Mouse (Mus musculus): ENCODE data around the gene Ccdc169. TPM values are rescaled to one million over a fixed set of nuclear protein-coding genes. Genes with fewer than 3 reads are reported as not detected.

Gene Ccdc169
- polyA plus RNA-seq, 1 experiment from 2014 or later = 0.11 TPM

DNA sequence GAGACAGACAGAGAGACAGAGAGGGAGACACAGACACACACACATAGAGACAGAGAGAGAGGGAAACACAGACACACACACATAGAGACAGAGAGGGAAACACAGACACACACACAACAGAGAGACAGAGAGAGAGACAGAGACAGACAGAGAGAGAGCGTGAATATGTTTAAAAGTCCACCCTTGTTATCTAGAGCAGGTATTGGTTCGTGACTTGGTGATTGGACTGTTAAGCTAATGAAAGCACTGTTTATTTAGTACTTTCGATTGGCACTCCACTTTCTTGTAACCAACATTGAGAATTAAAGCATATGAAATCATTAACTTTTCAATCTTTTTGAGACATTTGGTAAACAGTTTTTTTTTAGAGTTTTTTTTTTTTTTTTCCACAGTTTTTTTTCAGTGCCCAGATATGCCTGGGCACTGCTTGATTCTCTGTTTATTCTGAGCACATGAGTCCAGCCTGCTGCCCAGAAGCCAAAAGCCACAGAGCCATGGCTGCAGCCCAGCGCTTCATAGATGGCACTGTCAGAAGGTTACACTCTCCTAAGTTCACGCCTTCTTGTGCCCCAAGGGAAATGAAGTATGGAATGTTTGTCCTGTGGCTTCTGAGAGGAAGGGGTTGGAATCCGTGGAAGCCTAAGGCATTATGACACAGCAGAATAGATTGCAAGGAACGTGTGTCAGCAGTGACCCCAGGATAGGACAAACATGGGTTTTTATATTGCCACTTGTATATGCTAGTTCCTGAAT is 22.6 kb upstream of the Ccdc169 start:
- H3K4me2 ChIP-seq (ENCODE audit: low read depth, low read length) = no peak overlapping the region
- no peak for ATAC-seq (ENCODE audit: low read depth)
- 74% methylated on average over 7 of the region's 7 CpGs for WGBS

DNA sequence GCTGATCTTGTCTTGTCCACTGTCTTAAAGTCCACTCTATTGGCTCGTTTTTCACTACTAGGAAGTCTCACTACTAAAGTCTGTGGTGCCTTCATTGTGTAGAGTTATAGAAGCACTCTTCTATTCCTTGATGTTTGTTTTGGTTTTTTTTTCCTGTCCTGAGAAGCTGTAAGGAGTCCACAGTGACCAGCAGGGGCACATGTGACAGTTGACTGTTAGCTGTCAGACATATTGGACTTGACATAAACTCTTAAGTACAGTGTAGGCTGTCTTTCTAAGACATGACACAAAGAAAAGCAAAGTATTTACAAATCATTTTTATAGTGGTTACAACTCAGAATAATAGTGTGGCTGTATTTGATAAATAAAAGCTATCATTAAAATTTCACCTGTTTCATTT is 22.1 kb upstream of the Ccdc169 start:
- Histone ChIP-seq H3K27ac (ENCODE audit: low read depth, low read length) (no peak overlapping the region), H3K4me1 (ENCODE audit: control insufficient read depth, insufficient read depth, low read length) (peaks cover 12% of the 10 kb centered on the region; the same call in 1 of the 2 replicates), H3K9ac (replicated peaks; ENCODE audit: low read depth, low read length) (no peak overlapping the region), H3K4me2 (ENCODE audit: low read depth, low read length) (no peak overlapping the region), H3K27me3 (ENCODE audit: control insufficient read depth, insufficient read depth, low read length) (no peaks in the 10 kb centered on the region), H3K9me3 (ENCODE audit: control insufficient read depth, low read length) (no peaks in the 10 kb centered on the region), H3K36me3 (ENCODE audit: control insufficient read depth, insufficient read depth, low read length) (peaks cover 13% of the 10 kb centered on the region; the same call in 1 of the 2 replicates), H3K4me3 (ENCODE audit: low read depth, low read length) (no peak overlapping the region)
- WGBS = 63% methylated on average over 1 of the region's 1 CpGs
- no peak for ATAC-seq (ENCODE audit: low read depth)

More for the DNA sequence above, 22.6 kb upstream of the Ccdc169 start:
- no peak overlapping the region for H3K9ac ChIP-seq (replicated peaks; ENCODE audit: low read depth, low read length)
- no peaks in the 10 kb centered on the region for H3K27me3 ChIP-seq (ENCODE audit: control insufficient read depth, insufficient read depth, low read length)
- no peak overlapping the region for H3K27ac ChIP-seq (ENCODE audit: low read depth, low read length)
- peaks cover 12% of the 10 kb centered on the region; the same call in 1 of the 2 replicates for H3K4me1 ChIP-seq (ENCODE audit: control insufficient read depth, insufficient read depth, low read length)
- H3K4me3 ChIP-seq (ENCODE audit: low read depth, low read length) = no peak overlapping the region
- H3K9me3 ChIP-seq (ENCODE audit: control insufficient read depth, low read length) = no peaks in the 10 kb centered on the region
- peaks cover 13% of the 10 kb centered on the region; the same call in 1 of the 2 replicates for H3K36me3 ChIP-seq (ENCODE audit: control insufficient read depth, insufficient read depth, low read length)

DNA sequence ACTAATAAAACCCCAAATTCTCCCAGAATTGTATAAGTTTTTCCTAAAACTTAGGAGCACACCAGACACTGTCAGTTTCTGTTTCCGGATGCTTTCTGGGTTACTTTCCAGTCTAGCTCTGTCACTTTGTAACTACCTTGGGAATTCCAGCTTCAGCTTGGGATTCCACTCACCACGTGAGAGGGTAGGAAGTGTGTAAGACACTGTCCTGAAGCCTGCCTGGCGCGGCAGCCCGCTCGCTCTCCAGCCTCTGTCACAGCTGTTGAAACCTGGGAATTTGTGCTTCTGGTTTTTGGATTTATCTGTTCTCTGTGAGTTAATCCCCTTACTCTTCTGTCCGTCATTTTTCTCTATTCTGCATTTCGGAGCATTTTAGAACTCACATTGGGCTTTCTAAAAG is 21.1 kb upstream of the Ccdc169 start:
- Histone ChIP-seq H3K4me3 (ENCODE audit: low read depth, low read length) (no peak overlapping the region), H3K9me3 (ENCODE audit: control insufficient read depth, low read length) (no peaks in the 10 kb centered on the region), H3K9ac (replicated peaks; ENCODE audit: low read depth, low read length) (no peak overlapping the region), H3K4me1 (ENCODE audit: control insufficient read depth, insufficient read depth, low read length) (peaks cover 12% of the 10 kb centered on the region; the same call in 1 of the 2 replicates), H3K27ac (ENCODE audit: low read depth, low read length) (no peak overlapping the region), H3K27me3 (ENCODE audit: control insufficient read depth, insufficient read depth, low read length) (no peaks in the 10 kb centered on the region), H3K36me3 (ENCODE audit: control insufficient read depth, insufficient read depth, low read length) (peaks cover 13% of the 10 kb centered on the region; the same call in 1 of the 2 replicates), H3K4me2 (ENCODE audit: low read depth, low read length) (no peak overlapping the region)
- WGBS = 92% methylated on average over 8 of the region's 8 CpGs
- no peak for ATAC-seq (ENCODE audit: low read depth)

DNA sequence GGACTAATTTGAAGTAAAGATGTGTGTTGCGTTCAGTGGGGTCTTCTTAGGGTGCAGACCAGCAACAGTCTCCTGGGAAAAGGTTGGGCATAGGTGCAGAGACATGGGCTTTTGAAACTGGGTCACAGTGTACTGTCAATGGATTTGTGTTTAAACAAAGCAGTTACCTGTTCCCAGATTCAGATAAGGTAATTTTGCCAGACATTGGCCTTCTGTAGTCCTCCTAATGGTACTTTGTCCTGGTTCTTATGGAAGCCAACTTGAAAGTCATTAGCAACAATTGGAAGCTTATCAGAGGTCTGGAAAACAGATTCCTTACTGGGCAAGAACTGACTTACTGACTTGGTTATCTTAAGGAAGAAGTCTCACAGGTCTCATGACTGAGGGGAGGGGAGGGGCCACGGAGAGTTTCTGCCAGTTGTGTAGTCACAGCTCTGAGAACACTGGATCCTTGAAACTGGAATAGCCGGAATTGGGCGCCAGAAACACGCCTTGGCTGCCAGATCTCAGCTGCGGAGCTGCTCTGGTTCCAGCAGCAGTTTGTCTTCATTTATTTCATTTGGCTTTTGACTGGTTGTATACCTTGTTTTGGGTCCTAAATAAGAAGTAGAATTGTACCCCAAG is 17.8 kb upstream of the Ccdc169 start:
- Histone ChIP-seq H3K4me3 (ENCODE audit: low read depth, low read length) (no peak overlapping the region), H3K9me3 (ENCODE audit: control insufficient read depth, low read length) (no peaks in the 10 kb centered on the region), H3K4me1 (ENCODE audit: control insufficient read depth, insufficient read depth, low read length) (0 out of 2 replicates have a peak, but pooled peaks cover 4% of the 10 kb centered on the region), H3K27me3 (ENCODE audit: control insufficient read depth, insufficient read depth, low read length) (no peaks in the 10 kb centered on the region), H3K36me3 (ENCODE audit: control insufficient read depth, insufficient read depth, low read length) (peaks cover 34% of the 10 kb centered on the region), H3K4me2 (ENCODE audit: low read depth, low read length) (no peak overlapping the region), H3K27ac (ENCODE audit: low read depth, low read length) (no peak overlapping the region), H3K9ac (replicated peaks; ENCODE audit: low read depth, low read length) (no peak overlapping the region)
- no peak for ATAC-seq (ENCODE audit: low read depth)
- 95% methylated on average over 6 of the region's 6 CpGs for WGBS

DNA sequence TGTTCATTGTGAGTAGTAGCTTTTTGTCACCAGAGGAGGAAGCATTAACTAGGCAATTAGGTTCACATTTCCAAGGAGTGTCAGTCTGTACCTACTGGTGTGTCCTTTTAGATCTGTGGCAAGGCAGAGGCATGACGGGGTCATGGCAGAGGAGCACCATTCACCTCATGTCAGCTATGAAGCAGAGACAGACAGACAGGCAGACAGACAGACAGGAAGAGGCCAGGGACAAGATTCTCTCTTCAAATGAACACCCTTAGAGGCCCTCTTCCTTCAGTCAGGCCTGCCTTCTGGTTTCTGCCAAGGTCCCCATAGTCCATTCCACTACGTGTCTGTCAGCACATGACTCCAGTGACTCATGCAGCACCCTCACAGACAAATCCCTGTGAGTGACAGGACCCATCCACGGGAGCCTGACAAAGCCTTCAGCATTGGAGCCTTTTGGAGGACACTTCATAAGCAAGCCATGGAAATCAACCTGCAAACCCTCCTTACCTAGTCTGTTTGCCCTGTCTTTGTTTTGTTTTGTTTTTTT is 14.7 kb upstream of the Ccdc169 start:
- no peak overlapping the region for H3K27ac ChIP-seq (ENCODE audit: low read depth, low read length)
- 89% methylated on average over 3 of the region's 3 CpGs for WGBS
- H3K4me1 ChIP-seq (ENCODE audit: control insufficient read depth, insufficient read depth, low read length) = no peaks in the 10 kb centered on the region
- H3K4me3 ChIP-seq (ENCODE audit: low read depth, low read length) = no peak overlapping the region
- H3K36me3 ChIP-seq (ENCODE audit: control insufficient read depth, insufficient read depth, low read length) = peaks cover 39% of the 10 kb centered on the region
- no peak overlapping the region for H3K9ac ChIP-seq (replicated peaks; ENCODE audit: low read depth, low read length)
- no peaks in the 10 kb centered on the region for H3K27me3 ChIP-seq (ENCODE audit: control insufficient read depth, insufficient read depth, low read length)
- H3K9me3 ChIP-seq (ENCODE audit: control insufficient read depth, low read length) = no peaks in the 10 kb centered on the region
- no peak overlapping the region for H3K4me2 ChIP-seq (ENCODE audit: low read depth, low read length)
- no peak for ATAC-seq (ENCODE audit: low read depth)

DNA sequence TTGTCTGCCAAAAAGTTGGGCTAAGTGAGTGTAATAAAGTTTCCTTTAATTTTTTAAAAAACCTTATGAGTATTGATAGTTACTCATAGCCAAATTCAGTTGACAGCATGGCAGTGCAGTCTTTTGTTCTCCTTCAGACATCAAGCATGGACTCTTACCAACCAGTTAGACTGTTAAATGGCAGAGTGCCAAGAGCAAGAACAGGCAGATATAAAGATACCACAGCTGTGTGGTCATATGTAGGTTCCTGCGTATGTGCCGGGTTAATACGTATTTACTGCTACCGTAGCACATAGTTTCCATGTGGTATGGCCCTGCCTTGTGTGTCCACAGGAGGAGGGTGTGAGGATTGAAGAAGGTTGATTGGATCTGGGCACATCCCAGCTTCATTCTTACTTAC is 14.1 kb upstream of the Ccdc169 start:
- Histone ChIP-seq H3K9me3 (ENCODE audit: control insufficient read depth, low read length) (no peaks in the 10 kb centered on the region), H3K4me3 (ENCODE audit: low read depth, low read length) (no peak overlapping the region), H3K4me2 (ENCODE audit: low read depth, low read length) (no peak overlapping the region), H3K27ac (ENCODE audit: low read depth, low read length) (no peak overlapping the region), H3K4me1 (ENCODE audit: control insufficient read depth, insufficient read depth, low read length) (no peaks in the 10 kb centered on the region), H3K36me3 (ENCODE audit: control insufficient read depth, insufficient read depth, low read length) (peaks cover 39% of the 10 kb centered on the region), H3K27me3 (ENCODE audit: control insufficient read depth, insufficient read depth, low read length) (no peaks in the 10 kb centered on the region), H3K9ac (replicated peaks; ENCODE audit: low read depth, low read length) (no peak overlapping the region)
- ATAC-seq (ENCODE audit: low read depth) = no peak
- WGBS = 92% methylated on average over 4 of the region's 4 CpGs

DNA sequence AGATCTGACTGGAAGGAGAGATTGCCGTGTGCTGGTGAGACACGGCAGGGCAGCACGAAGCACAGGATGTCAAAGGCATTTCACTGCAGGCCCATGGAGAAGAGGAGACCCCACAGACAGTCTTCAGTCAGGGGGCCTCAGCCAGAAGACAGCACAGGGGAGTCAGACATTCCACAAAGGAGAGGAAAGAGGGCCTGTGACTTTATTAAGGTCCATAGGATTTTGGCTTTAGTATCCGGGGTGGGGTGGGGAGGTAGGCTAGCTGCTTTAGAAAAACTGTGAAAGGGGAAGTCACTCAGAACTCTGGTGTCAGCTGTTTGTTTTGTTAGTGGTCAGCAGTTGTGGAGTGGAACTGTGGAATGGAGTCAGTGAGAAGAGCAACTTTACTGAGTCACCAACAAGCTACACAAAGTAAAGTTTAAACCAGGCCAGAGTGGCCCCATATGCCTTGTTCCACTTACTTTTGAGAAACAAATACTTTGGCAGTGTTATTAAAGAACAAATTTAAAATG is 7.9 kb upstream of the Ccdc169 start:
- Histone ChIP-seq H3K9ac (replicated peaks; ENCODE audit: low read depth, low read length) (no peak overlapping the region), H3K9me3 (ENCODE audit: control insufficient read depth, low read length) (no peaks in the 10 kb centered on the region), H3K36me3 (ENCODE audit: control insufficient read depth, insufficient read depth, low read length) (peaks cover 41% of the 10 kb centered on the region), H3K27ac (ENCODE audit: low read depth, low read length) (no peak overlapping the region), H3K4me3 (ENCODE audit: low read depth, low read length) (no peak overlapping the region), H3K27me3 (ENCODE audit: control insufficient read depth, insufficient read depth, low read length) (no peaks in the 10 kb centered on the region), H3K4me2 (ENCODE audit: low read depth, low read length) (no peak overlapping the region), H3K4me1 (ENCODE audit: control insufficient read depth, insufficient read depth, low read length) (no peaks in the 10 kb centered on the region)
- no peak for ATAC-seq (ENCODE audit: low read depth)
- 86% methylated on average over 4 of the region's 4 CpGs for WGBS

DNA sequence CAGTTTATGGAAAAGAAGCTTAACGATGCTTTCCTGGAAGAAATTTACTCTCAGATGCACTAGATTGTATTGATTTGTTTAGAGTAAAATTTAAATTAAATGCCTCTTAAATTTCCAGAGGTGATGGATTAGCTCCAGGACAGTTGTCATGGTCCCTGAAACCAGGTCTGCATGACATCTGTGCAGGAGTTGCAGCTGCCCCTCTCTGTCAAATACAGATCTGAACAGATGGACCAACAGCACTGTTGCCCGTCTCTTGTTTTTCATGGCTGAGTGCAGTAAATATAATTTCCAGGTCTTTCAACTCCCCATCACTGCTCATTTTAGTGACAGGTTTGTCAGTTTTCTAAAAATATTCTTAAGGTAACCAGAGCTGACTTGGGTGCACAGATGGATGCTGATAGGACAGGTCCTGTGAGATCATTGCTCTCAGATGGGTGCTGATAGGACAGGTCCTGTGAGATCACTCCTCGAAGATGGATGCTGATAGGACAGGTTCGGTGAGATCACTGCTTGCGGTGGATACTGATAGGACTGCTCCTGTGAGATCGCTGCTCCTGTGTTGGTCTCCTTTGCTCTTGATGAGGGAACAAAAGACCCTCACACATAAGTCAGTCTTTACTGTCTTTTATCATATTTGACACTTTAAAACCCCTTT is 5.4 kb upstream of the Ccdc169 start:
- H3K4me1 ChIP-seq (ENCODE audit: control insufficient read depth, insufficient read depth, low read length) = no peaks in the 10 kb centered on the region
- H3K9ac ChIP-seq (replicated peaks; ENCODE audit: low read depth, low read length) = no peak overlapping the region
- H3K4me3 ChIP-seq (ENCODE audit: low read depth, low read length) = no peak overlapping the region
- no peak overlapping the region for H3K27ac ChIP-seq (ENCODE audit: low read depth, low read length)
- H3K9me3 ChIP-seq (ENCODE audit: control insufficient read depth, low read length) = no peaks in the 10 kb centered on the region
- H3K27me3 ChIP-seq (ENCODE audit: control insufficient read depth, insufficient read depth, low read length) = no peaks in the 10 kb centered on the region
- WGBS = 87% methylated on average over 6 of the region's 6 CpGs
- peaks cover 42% of the 10 kb centered on the region; the same call in 1 of the 2 replicates for H3K36me3 ChIP-seq (ENCODE audit: control insufficient read depth, insufficient read depth, low read length)
- ATAC-seq (ENCODE audit: low read depth) = no peak
- no peak overlapping the region for H3K4me2 ChIP-seq (ENCODE audit: low read depth, low read length)

All from neural tube, embryonic 14.5 days (tissue).